Mouse (Mus musculus): ENCODE data around the gene Gm17174. TPM values are rescaled to one million over a fixed set of nuclear protein-coding genes. Genes with fewer than 3 reads are reported as not detected.

Gm17174 gene
- polyA plus RNA-seq (2012; ENCODE audit: low replicate concordance): not detected in 2 replicates

DNA sequence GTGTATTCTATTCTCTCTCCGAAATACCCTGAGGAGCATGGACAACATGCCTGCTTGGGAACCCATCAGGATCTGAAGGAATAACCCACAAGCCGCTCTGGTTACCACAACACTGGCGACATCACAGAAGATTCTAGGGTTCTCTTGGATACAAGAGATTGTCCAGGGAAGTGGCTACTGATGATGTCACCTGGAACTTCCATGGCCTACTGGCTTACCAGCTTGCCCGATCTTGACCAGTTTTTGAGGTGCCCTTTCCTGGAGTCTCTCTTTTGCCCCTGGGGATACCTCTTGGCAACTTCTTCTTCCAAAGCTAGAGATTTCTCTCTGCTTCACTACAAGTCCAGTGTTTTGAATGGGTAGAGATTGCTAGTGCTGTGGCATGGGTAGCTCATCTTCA lies at the start of gene Gm17174:
Gm17174 (minus strand) TSS at position 101 of the 400 bp plus-strand sequence.

DNA sequence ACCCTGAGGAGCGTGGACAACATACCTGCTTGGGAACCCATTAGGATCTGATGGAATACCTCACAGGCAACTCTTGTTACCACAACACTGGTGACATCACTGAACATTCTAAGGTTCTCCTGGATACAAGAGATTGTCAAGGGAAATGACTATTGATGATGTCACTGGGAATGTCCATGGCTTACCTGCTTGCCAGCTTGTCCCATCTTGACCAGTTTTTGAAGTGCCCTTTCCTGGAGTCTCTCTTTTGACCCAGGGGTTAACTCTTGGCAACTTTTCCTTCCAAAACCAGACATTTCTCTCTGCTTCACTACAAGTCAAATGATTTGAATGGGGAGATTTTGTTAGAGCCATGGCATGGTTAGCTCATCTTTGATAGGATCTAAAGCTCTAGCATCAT lies 43.6 kb upstream of the Gm17174 start, which contains the start of gene Gm4181:
Gm4181 (minus strand) TSS at position 101 of the 400 bp plus-strand sequence.

DNA sequence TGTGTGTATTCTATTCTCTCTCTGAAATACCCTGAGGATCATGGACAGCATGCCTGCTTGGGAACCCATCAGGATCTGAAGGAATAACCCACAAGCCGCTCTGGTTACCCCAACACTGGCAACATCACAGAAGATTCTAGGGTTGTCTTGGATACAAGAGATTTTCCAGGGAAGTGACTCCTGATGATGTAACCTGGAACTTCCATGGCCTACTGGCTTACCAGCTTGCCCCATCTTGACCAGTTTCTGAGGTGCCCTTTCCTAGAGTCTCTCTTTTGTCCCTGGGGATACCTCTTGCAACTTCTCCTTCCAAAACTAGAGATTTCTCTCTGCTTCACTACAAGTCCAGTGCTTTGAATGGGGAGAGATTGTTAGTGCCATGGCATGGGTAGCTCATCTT lies 19.3 kb upstream of the Gm17174 start, which contains the start of gene Gm17078:
Gm17078 (minus strand) TSS at position 101 of the 400 bp plus-strand sequence.

DNA sequence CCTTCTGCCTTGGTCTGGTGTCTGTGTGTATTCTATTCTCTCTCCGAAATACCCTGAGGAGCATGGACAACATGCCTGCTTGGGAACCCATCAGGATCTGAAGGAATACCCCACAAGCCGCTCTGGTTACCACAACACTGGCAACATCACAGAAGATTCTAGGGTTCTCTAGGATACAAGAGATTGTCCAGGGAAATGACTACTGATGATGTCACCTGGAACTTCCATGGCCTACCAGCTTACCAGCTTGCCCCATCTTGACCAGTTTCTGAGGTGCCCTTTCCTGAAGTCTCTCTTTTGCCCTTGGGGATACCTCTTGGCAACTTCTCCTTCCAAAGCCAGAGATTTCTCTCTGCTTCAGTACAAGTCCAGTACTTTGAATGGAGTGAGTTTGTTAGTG lies 18.0 kb downstream of the Gm17174 start, which contains the start of gene Gm17175:
Gm17175 (minus strand) TSS at position 101 of the 400 bp plus-strand sequence.

DNA sequence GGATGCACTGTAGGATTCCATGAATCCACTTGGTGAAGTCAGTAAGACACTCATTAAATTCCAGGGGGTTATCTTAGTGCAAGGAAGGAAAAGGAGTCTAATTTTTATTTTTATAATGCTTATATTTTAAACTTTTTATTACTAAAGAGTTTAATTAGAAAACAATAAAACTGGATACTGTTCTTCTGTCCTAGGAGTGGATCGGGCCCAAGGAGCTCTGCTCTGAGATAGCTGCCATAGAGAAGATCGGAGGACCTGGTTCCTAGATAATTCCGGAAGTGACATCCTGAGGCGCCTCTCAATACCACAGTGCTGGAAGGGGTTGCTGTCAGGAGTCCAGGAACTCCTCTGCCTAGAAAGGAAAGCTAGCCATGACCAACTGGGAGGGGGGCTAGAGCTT lies 39.4 kb downstream of the Gm17174 start, which contains the start of gene Gm5622:
Gm5622 (plus strand) TSS at position 301 of the 400 bp plus-strand sequence.

Other genes starting within 250 kb of the Gm17174 start
- not detected in 2 replicates for gene Gm7247, start 230.4 kb downstream of the Gm17174 start, polyA plus RNA-seq (2012; ENCODE audit: low replicate concordance)
- not detected in 2 replicates for gene Vmn2r88, start 181.3 kb downstream of the Gm17174 start, polyA plus RNA-seq (2012; ENCODE audit: low replicate concordance)
- gene Vmn2r89, start 140.3 kb downstream of the Gm17174 start, polyA plus RNA-seq (2012; ENCODE audit: low replicate concordance): not detected in 2 replicates
- not detected in 2 replicates for gene Gm5622, start 39.3 kb downstream of the Gm17174 start, polyA plus RNA-seq (2012; ENCODE audit: low replicate concordance)
- not detected in 2 replicates for gene Gm17175, start 18.1 kb downstream of the Gm17174 start, polyA plus RNA-seq (2012; ENCODE audit: low replicate concordance)
- gene Gm17078, start 19.2 kb upstream of the Gm17174 start, polyA plus RNA-seq (2012; ENCODE audit: low replicate concordance): not detected in 2 replicates
- not detected in 2 replicates for gene Gm4181, start 43.5 kb upstream of the Gm17174 start, polyA plus RNA-seq (2012; ENCODE audit: low replicate concordance)
- not detected in 2 replicates for gene Gm17079, start 103.3 kb upstream of the Gm17174 start, polyA plus RNA-seq (2012; ENCODE audit: low replicate concordance)
- not detected in 2 replicates for gene Gm5800, start 125.0 kb upstream of the Gm17174 start, polyA plus RNA-seq (2012; ENCODE audit: low replicate concordance)
- not detected in 2 replicates for gene Ang4, start 181.5 kb upstream of the Gm17174 start, polyA plus RNA-seq (2012; ENCODE audit: low replicate concordance)
- gene AY358078, start 207.9 kb upstream of the Gm17174 start, polyA plus RNA-seq (2012; ENCODE audit: low replicate concordance): not detected in 2 replicates

Measured in hematopoietic multipotent progenitor cell, adult 10-12 weeks (in vitro differentiated cells).